Mouse (Mus musculus): ENCODE results near the gene Mettl2. TPM values are rescaled to one million over a fixed set of nuclear protein-coding genes. Genes with fewer than 3 reads are reported as not detected.

The Mettl2 gene
- total and polyA plus RNA-seq, 3 experiments: 59.9 to 61.7 TPM; not detected in 1

- H3K4me1 ChIP-seq (ENCODE audit: control insufficient read depth in 1 of 2, insufficient read depth in 2 of 2, low read length in 2 of 2): no peaks in the 10 kb centered on the region
- no peaks in the 10 kb centered on the region for H3K27me3 ChIP-seq (ENCODE audit: control insufficient read depth in 1 of 2, insufficient read depth in 2 of 2, low read length in 2 of 2)
- DNase-seq (ENCODE audit: low read depth, low spot score): no peak
- no peak overlapping the region for H3K9ac ChIP-seq (ENCODE audit: control insufficient read depth, low read depth, low read length, poor library complexity, severe bottlenecking)
- H3K9me3 ChIP-seq (replicated peaks; ENCODE audit: insufficient read depth, low read length): no peaks in the 10 kb centered on the region
- no peak overlapping the region for H3K4me3 ChIP-seq (ENCODE audit: control insufficient read depth in 1 of 2, insufficient read depth in 1 of 2, low read depth in 2 of 2, low read length in 2 of 2)
- TF ChIP-seq NELFE (IDR thresholded peaks at IDR 0.05; ENCODE audit: low read depth, low read length): no peak
- no peak for TF ChIP-seq MAX (IDR thresholded peaks at IDR 0.05; ENCODE audit: low read length)
- TF ChIP-seq GATA1 (IDR thresholded peaks at IDR 0.05; ENCODE audit: low read depth, low read length): no peak
- TF ChIP-seq EP300 (IDR thresholded peaks at IDR 0.05; ENCODE audit: low read depth in 1 of 2, low read length in 2 of 2): no peak
- TF ChIP-seq CHD1 (IDR thresholded peaks at IDR 0.05; ENCODE audit: low read depth, low read length): no peak
- TF ChIP-seq TAL1 (IDR thresholded peaks at IDR 0.05; ENCODE audit: low read length): no peak
- no peak for TF ChIP-seq JUND (IDR thresholded peaks at IDR 0.05; ENCODE audit: low read depth, low read length)
- no peak for TF ChIP-seq POLR2AphosphoS5 (IDR thresholded peaks at IDR 0.05; ENCODE audit: borderline replicate concordance, low read depth, low read length)
- TF ChIP-seq NRF1 (IDR thresholded peaks at IDR 0.05; ENCODE audit: insufficient read depth, low read depth, low read length, poor library complexity, severe bottlenecking): no peak
- TF ChIP-seq ZMIZ1 (IDR thresholded peaks at IDR 0.05; ENCODE audit: low read depth, low read length): no peak
- no peak for TF ChIP-seq UBTF (IDR thresholded peaks at IDR 0.05; ENCODE audit: borderline replicate concordance, insufficient read depth, low read depth, low read length)
- TF ChIP-seq SMC3 (IDR thresholded peaks at IDR 0.05; ENCODE audit: low read depth, low read length): no peak
- TF ChIP-seq ETS1 (IDR thresholded peaks at IDR 0.05; ENCODE audit: low read depth, low read length): no peak
- no peak for TF ChIP-seq CHD2 (IDR thresholded peaks at IDR 0.05; ENCODE audit: low read length)
- TF ChIP-seq ZC3H11A (IDR thresholded peaks at IDR 0.05; ENCODE audit: low read depth, low read length): no peak
- H3K79me2 ChIP-seq (ENCODE audit: control insufficient read depth, insufficient read depth, low read length, poor library complexity): no peaks in the 10 kb centered on the region
- no peak overlapping the region for H3K27ac ChIP-seq (ENCODE audit: control insufficient read depth, low read depth, low read length)
- peaks cover 0 to 7% of the 10 kb centered on the region in 2 experiments; a peak in 2 of 4 replicates for H3K36me3 ChIP-seq (ENCODE audit: control insufficient read depth in 1 of 2, insufficient read depth in 2 of 2, low read length in 2 of 2)
Measured at GRCm38 (mm10) chr11:105141115-105141514, 14.9 kb downstream of the Mettl2 start.

- H3K9me3 ChIP-seq (replicated peaks; ENCODE audit: insufficient read depth, low read length): no peaks in the 10 kb centered on the region
- no peaks in the 10 kb centered on the region for H3K79me2 ChIP-seq (ENCODE audit: control insufficient read depth, insufficient read depth, low read length, poor library complexity)
- no peaks in the 10 kb centered on the region for H3K4me1 ChIP-seq (ENCODE audit: control insufficient read depth in 1 of 2, insufficient read depth in 2 of 2, low read length in 2 of 2)
- no peak for TF ChIP-seq EP300 (IDR thresholded peaks at IDR 0.05; ENCODE audit: low read depth in 1 of 2, low read length in 2 of 2)
- no peak for TF ChIP-seq SMC3 (IDR thresholded peaks at IDR 0.05; ENCODE audit: low read depth, low read length)
- TF ChIP-seq NRF1 (IDR thresholded peaks at IDR 0.05; ENCODE audit: insufficient read depth, low read depth, low read length, poor library complexity, severe bottlenecking): no peak
- no peak for TF ChIP-seq MXI1 (IDR thresholded peaks at IDR 0.05; ENCODE audit: low read depth, low read length)
- no peak for TF ChIP-seq ETS1 (IDR thresholded peaks at IDR 0.05; ENCODE audit: low read depth, low read length)
- no peak for TF ChIP-seq ZC3H11A (IDR thresholded peaks at IDR 0.05; ENCODE audit: low read depth, low read length)
- no peak for TF ChIP-seq CTCF (IDR thresholded peaks at IDR 0.05 in 2 of 3, conservative IDR thresholded peaks at IDR 0.05 in 1 of 3; ENCODE audit: control insufficient read depth in 1 of 3, insufficient read depth in 1 of 3, low read depth in 2 of 3, low read length in 3 of 3, poor library complexity in 1 of 3, severe bottlenecking in 1 of 3)
- TF ChIP-seq POLR2AphosphoS5 (IDR thresholded peaks at IDR 0.05; ENCODE audit: borderline replicate concordance, low read depth, low read length): no peak
- TF ChIP-seq E2F4 (IDR thresholded peaks at IDR 0.05; ENCODE audit: borderline replicate concordance, low read depth, low read length): no peak
- TF ChIP-seq MYB (IDR thresholded peaks at IDR 0.05; ENCODE audit: low read depth, low read length): no peak
- H3K27me3 ChIP-seq (ENCODE audit: control insufficient read depth in 1 of 2, insufficient read depth in 2 of 2, low read length in 2 of 2): no peaks in the 10 kb centered on the region
- no peak for DNase-seq (ENCODE audit: low read depth, low spot score)
- no peak overlapping the region for H3K4me3 ChIP-seq (ENCODE audit: control insufficient read depth in 1 of 2, insufficient read depth in 1 of 2, low read depth in 2 of 2, low read length in 2 of 2)
- no peak overlapping the region for H3K27ac ChIP-seq (ENCODE audit: control insufficient read depth, low read depth, low read length)
- H3K9ac ChIP-seq (ENCODE audit: control insufficient read depth, low read depth, low read length, poor library complexity, severe bottlenecking): no peak overlapping the region
- H3K36me3 ChIP-seq (ENCODE audit: control insufficient read depth in 1 of 2, insufficient read depth in 2 of 2, low read length in 2 of 2): peaks cover 0 to 6% of the 10 kb centered on the region in 2 experiments; a peak in 2 of 4 replicates
Measured at GRCm38 (mm10) chr11:105143564-105143963, 17.3 kb downstream of the Mettl2 start.
